Mouse (Mus musculus) thymus, adult 2 months (tissue): ENCODE measurements at regions not wholly inside any gene's neighbourhood (a gene's known extent, or its start where the extent isn't known, plus 50 kb on each side); places are given as distances from the start of the nearest gene placed in this dataset.

ENCODE experiments used
- CTCF ChIP-seq: fragments of 200-500 bp; IDR thresholded peaks from 2 replicates; pipeline ENCODE4 v1.5.1; 2012; ENCODE audit warnings: mild to moderate bottlenecking, control low read depth, low read length, moderate library complexity, borderline replicate concordance; ENCODE audit not compliant: control insufficient read depth, poor library complexity, insufficient read depth; ENCODE audit errors: extremely low read depth
- POLR2A ChIP-seq: fragments of 200-500 bp; IDR thresholded peaks from 2 replicates; pipeline ENCODE4 v1.6.1; 2012; ENCODE audit warnings: mild to moderate bottlenecking, low read length, control low read depth, moderate library complexity; ENCODE audit not compliant: control insufficient read depth, poor library complexity, insufficient read depth; ENCODE audit errors: extremely low read depth

GRCm38 (mm10) chr1:77713001-77713400 is 198.1 kb upstream of the Epha4 start:
- TF ChIP-seq POLR2A (no peak), CTCF (no peak)
